Mouse (Mus musculus): Measurements from ENCODE around the gene Epha1. TPM values are rescaled to one million over a fixed set of nuclear protein-coding genes. Genes with fewer than 3 reads are reported as not detected.

The Epha1 gene
- polyA plus RNA-seq, 1 experiment from 2014 or later, result 20.1 TPM

- Histone ChIP-seq H3K9ac (ENCODE audit: low read length) (peak overlapping the region; percentile 47; the same call in 1 of the 2 replicates), H3K4me3 (ENCODE audit: low read depth, low read length) (peak overlapping the region; percentile 58), H3K4me2 (replicated peaks; ENCODE audit: low read depth) (peak overlapping the region; percentile 92), H3K36me3 (ENCODE audit: control insufficient read depth, insufficient read depth, low read length) (no peaks in the 10 kb centered on the region), H3K9me3 (ENCODE audit: control insufficient read depth, low read length) (no peaks in the 10 kb centered on the region), H3K27ac (replicated peaks) (no peak overlapping the region), H3K27me3 (ENCODE audit: control insufficient read depth, insufficient read depth, low read length) (no peaks in the 10 kb centered on the region; the same call in 1 of the 2 replicates), H3K4me1 (replicated peaks; ENCODE audit: control insufficient read depth, insufficient read depth) (0 out of 2 replicates have a peak, but pooled peaks cover 3% of the 10 kb centered on the region)
- ATAC-seq (ENCODE audit: low FRiP score, low TSS enrichment) (peak; percentile 34; the same call in 1 of the 2 replicates), DNase-seq (ENCODE audit: low spot score) (peak; percentile 21)
- TF ChIP-seq EP300 (optimal IDR thresholded peaks at IDR 0.05), result no peak
- TF ChIP-seq CTCF (IDR thresholded peaks at IDR 0.05; ENCODE audit: low read depth), result no peak
- 3% methylated on average over 26 of the region's 28 CpGs for WGBS
Measured at GRCm38 (mm10) chr6:42323371-42324066, 49.5 kb downstream of the Epha1 start.

GRCm38 (mm10) chr6:42318293-42318692 lies 54.8 kb downstream of the Epha1 start:
- TF ChIP-seq CTCF (IDR thresholded peaks at IDR 0.05; ENCODE audit: low read depth) (no peak), EP300 (optimal IDR thresholded peaks at IDR 0.05) (no peak)
- Histone ChIP-seq H3K27me3 (ENCODE audit: control insufficient read depth, insufficient read depth, low read length) (no peaks in the 10 kb centered on the region), H3K4me1 (replicated peaks; ENCODE audit: control insufficient read depth, insufficient read depth) (no peaks in the 10 kb centered on the region), H3K9me3 (ENCODE audit: control insufficient read depth, low read length) (no peaks in the 10 kb centered on the region), H3K27ac (replicated peaks) (no peak overlapping the region), H3K4me3 (ENCODE audit: low read depth, low read length) (no peak overlapping the region), H3K4me2 (replicated peaks; ENCODE audit: low read depth) (no peak overlapping the region), H3K9ac (ENCODE audit: low read length) (no peak overlapping the region), H3K36me3 (ENCODE audit: control insufficient read depth, insufficient read depth, low read length) (no peaks in the 10 kb centered on the region)
- DNase-seq (ENCODE audit: low spot score), result no peak
- WGBS, result 63% methylated on average over 4 of the region's 4 CpGs
- no peak for ATAC-seq (ENCODE audit: low FRiP score, low TSS enrichment)

GRCm38 (mm10) chr6:42310427-42311053 lies 62.5 kb downstream of the Epha1 start:
- H3K9ac ChIP-seq (ENCODE audit: low read length), result no peak overlapping the region
- ATAC-seq (ENCODE audit: low FRiP score, low TSS enrichment) (no peak), DNase-seq (ENCODE audit: low spot score) (no peak)
- no peak overlapping the region for H3K4me3 ChIP-seq (ENCODE audit: low read depth, low read length)
- TF ChIP-seq CTCF (IDR thresholded peaks at IDR 0.05; ENCODE audit: low read depth), result no peak
- no peak for TF ChIP-seq EP300 (optimal IDR thresholded peaks at IDR 0.05)
- H3K4me1 ChIP-seq (replicated peaks; ENCODE audit: control insufficient read depth, insufficient read depth), result no peaks in the 10 kb centered on the region
- no peak overlapping the region for H3K27ac ChIP-seq (replicated peaks)
- 80% methylated on average over 2 of the region's 2 CpGs for WGBS
- H3K36me3 ChIP-seq (ENCODE audit: control insufficient read depth, insufficient read depth, low read length), result no peaks in the 10 kb centered on the region
- H3K4me2 ChIP-seq (replicated peaks; ENCODE audit: low read depth), result no peak overlapping the region
- H3K27me3 ChIP-seq (ENCODE audit: control insufficient read depth, insufficient read depth, low read length), result no peaks in the 10 kb centered on the region
- no peaks in the 10 kb centered on the region for H3K9me3 ChIP-seq (ENCODE audit: control insufficient read depth, low read length)

- Histone ChIP-seq H3K27ac (replicated peaks) (no peak overlapping the region), H3K4me2 (replicated peaks; ENCODE audit: low read depth) (no peak overlapping the region), H3K36me3 (ENCODE audit: control insufficient read depth, insufficient read depth, low read length) (no peaks in the 10 kb centered on the region), H3K9me3 (ENCODE audit: control insufficient read depth, low read length) (no peaks in the 10 kb centered on the region), H3K9ac (ENCODE audit: low read length) (no peak overlapping the region), H3K4me3 (ENCODE audit: low read depth, low read length) (no peak overlapping the region), H3K4me1 (replicated peaks; ENCODE audit: control insufficient read depth, insufficient read depth) (no peaks in the 10 kb centered on the region), H3K27me3 (ENCODE audit: control insufficient read depth, insufficient read depth, low read length) (no peaks in the 10 kb centered on the region)
- peak; percentile 61 for TF ChIP-seq CTCF (IDR thresholded peaks at IDR 0.05; ENCODE audit: low read depth)
- TF ChIP-seq EP300 (optimal IDR thresholded peaks at IDR 0.05), result no peak
- DNase-seq (ENCODE audit: low spot score), result peak; percentile 51
- ATAC-seq (ENCODE audit: low FRiP score, low TSS enrichment), result no peak
- WGBS, result 48% methylated on average over 8 of the region's 8 CpGs
Measured at GRCm38 (mm10) chr6:42309816-42310378, 63.2 kb downstream of the Epha1 start.

Other genes with a start within 250 kb of the Epha1 start
- gene Tas2r139, start 232.3 kb downstream of the Epha1 start, polyA plus RNA-seq (2015; fragmentation: Nextera tagmentation; extraction: Ambion mirVana), result not detected in 2 replicates
- gene Tas2r144, start 157.9 kb downstream of the Epha1 start, polyA plus RNA-seq (2015; fragmentation: Nextera tagmentation; extraction: Ambion mirVana), result not detected in 2 replicates
- 56.7 and 60.5 TPM in 2 replicates for gene Gstk1, start 127.3 kb downstream of the Epha1 start, polyA plus RNA-seq (2015; fragmentation: Nextera tagmentation; extraction: Ambion mirVana)
- 24.6 and 28.2 TPM in 2 replicates for gene Tmem139, start 111.3 kb downstream of the Epha1 start, polyA plus RNA-seq (2015; fragmentation: Nextera tagmentation; extraction: Ambion mirVana)
- 20.2 and 21.6 TPM in 2 replicates for gene Casp2, start 108.3 kb downstream of the Epha1 start, polyA plus RNA-seq (2015; fragmentation: Nextera tagmentation; extraction: Ambion mirVana)
- 0.06 and 0.12 TPM in 2 replicates for gene Clcn1, start 86.6 kb downstream of the Epha1 start, polyA plus RNA-seq (2015; fragmentation: Nextera tagmentation; extraction: Ambion mirVana)
- 0.10 and 0.12 TPM in 2 replicates for gene Fam131b, start 48.6 kb downstream of the Epha1 start, polyA plus RNA-seq (2015; fragmentation: Nextera tagmentation; extraction: Ambion mirVana)
- 60.5 and 68.0 TPM in 2 replicates for gene Zyx, start 23.6 kb downstream of the Epha1 start, polyA plus RNA-seq (2015; fragmentation: Nextera tagmentation; extraction: Ambion mirVana)
- not detected in 2 replicates for gene Tas2r143, start 27.0 kb upstream of the Epha1 start, polyA plus RNA-seq (2015; fragmentation: Nextera tagmentation; extraction: Ambion mirVana)
- not detected in 2 replicates for gene Tas2r135, start 32.2 kb upstream of the Epha1 start, polyA plus RNA-seq (2015; fragmentation: Nextera tagmentation; extraction: Ambion mirVana)
- gene Tas2r126, start 61.3 kb upstream of the Epha1 start, polyA plus RNA-seq (2015; fragmentation: Nextera tagmentation; extraction: Ambion mirVana), result not detected in 2 replicates
- gene Olfr458, start 91.9 kb upstream of the Epha1 start, polyA plus RNA-seq (2015; fragmentation: Nextera tagmentation; extraction: Ambion mirVana), result not detected in 2 replicates
- gene Olfr457, start 103.1 kb upstream of the Epha1 start, polyA plus RNA-seq (2015; fragmentation: Nextera tagmentation; extraction: Ambion mirVana), result 0.02 TPM in 1 of 2 replicates, not detected in the other
- gene Olfr456, start 113.9 kb upstream of the Epha1 start, polyA plus RNA-seq (2015; fragmentation: Nextera tagmentation; extraction: Ambion mirVana), result not detected in 2 replicates
- gene Olfr455, start 174.3 kb upstream of the Epha1 start, polyA plus RNA-seq (2015; fragmentation: Nextera tagmentation; extraction: Ambion mirVana), result not detected in 2 replicates
- not detected in 2 replicates for gene Tcaf3, start 224.4 kb upstream of the Epha1 start, polyA plus RNA-seq (2015; fragmentation: Nextera tagmentation; extraction: Ambion mirVana)

Measured in stomach, postnatal 0 days (tissue).